Mouse (Mus musculus) erythroblast, adult 5-6 weeks (primary cell): ENCODE measurements around the gene Dusp3. TPM values are rescaled to one million over a fixed set of nuclear protein-coding genes. Genes with fewer than 3 reads are reported as not detected.

Experiments
- ATAC-seq: replicated peaks from 2 replicates; pipeline ENCODE4 v1.8.0; 2016; ENCODE audit warnings: moderate number of reproducible peaks, mild to moderate bottlenecking, moderate TSS enrichment, inconsistent platforms; ENCODE audit not compliant: poor library complexity, low FRiP score, severe bottlenecking
- total RNA-seq, 2 experiments: library from RNA; stranded (forward) in 1 of 2; stranded (reverse) in 1 of 2; fragments of 150-400 nt in 1 of 2; fragments of 200-764, 138-1000 nt in 1 of 2; gene quantifications; 2 replicates each; pipeline versions ENCODE4 v1.2.3 to v1.2.4; 2015 to 2017; ENCODE audit warnings: low replicate concordance in 2 of 2

Dusp3 gene
- total RNA-seq, 2 experiments from 2014 or later, result 1.5 to 5.0 TPM

GRCm38 (mm10) chr11:101952541-101953341 is 34.1 kb downstream of the Dusp3 start:
- no peak for ATAC-seq

- no peak for ATAC-seq
Observed at GRCm38 (mm10) chr11:101950021-101950420, 36.8 kb downstream of the Dusp3 start.

GRCm38 (mm10) chr11:101946525-101946924 is 40.3 kb downstream of the Dusp3 start:
- ATAC-seq, result no peak

GRCm38 (mm10) chr11:101943055-101943454 is 43.8 kb downstream of the Dusp3 start:
- no peak for ATAC-seq

GRCm38 (mm10) chr11:101937108-101937507 is 49.7 kb downstream of the Dusp3 start:
- no peak for ATAC-seq

GRCm38 (mm10) chr11:101936421-101936820 is 50.4 kb downstream of the Dusp3 start:
- ATAC-seq, result no peak

- ATAC-seq, result no peak
Observed at GRCm38 (mm10) chr11:101935743-101936142, 51.1 kb downstream of the Dusp3 start.

GRCm38 (mm10) chr11:101931978-101932377 is 54.8 kb downstream of the Dusp3 start:
- no peak for ATAC-seq

DNA sequence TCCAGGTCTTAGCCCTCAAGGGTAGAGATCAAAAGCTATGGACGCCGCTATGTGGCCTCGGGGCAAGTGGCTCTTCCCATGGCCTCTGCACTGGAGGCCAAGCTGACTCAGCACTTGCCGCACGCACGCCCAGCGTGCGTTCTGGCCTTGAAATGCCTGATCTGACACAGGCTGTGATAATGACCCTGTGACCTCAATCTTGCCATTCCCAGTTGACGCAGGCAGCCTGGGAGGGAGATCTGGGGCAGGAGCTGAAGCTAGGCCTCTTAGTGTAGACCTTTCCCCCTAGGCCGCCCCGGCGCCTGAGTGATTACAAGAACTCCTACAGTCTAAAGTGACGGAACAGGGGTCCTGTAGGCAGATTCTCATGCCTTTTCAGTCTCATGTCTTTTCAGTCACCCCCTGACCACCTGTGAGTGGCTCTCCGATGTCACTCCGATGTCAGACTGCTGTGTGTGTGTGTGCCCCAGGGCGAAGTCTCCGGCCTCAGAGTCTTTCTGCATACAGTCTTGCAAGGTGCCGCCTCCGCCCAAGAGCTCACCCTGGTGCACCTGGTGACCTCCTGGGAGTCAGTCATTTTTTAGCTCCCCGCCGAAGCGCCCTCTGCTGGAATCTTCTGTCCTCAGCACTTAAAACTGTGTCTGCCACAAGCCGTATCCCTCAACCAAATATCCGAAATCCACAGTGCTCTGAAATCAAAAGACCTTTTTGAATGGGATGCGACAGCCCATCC is 58.6 kb downstream of the Dusp3 start:
- ATAC-seq, result no peak

DNA sequence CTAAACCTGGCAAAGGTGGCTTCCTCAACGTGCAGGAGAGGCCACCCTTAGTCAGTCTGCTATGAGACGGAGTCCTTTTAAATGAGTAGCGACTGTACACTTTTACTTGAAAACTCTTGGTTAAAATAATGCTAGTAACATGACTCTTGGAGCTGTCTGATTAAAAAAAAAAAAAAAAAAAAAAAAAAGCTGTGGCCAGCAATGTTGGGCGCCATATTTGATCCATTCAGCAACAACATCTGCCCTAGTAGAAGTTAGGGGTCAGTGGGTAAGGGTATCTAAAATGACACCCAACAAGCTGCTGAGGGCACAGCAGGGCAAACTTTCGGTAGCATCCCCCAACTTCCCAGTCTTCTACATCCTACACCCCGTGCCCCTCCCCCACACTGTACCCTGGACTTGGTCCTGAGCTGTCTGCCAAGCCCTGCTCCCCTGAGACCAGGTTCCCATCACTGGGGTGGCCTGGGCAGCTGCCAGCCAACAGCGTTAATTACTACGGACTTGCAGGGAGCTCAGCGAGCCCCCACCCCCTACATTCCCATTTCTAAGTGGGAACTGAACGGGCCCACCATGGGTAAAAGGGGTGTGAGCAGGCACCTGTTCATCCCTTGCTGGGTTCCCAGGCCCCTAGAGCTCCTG is 59.7 kb downstream of the Dusp3 start:
- no peak for ATAC-seq

- no peak for ATAC-seq
Observed at GRCm38 (mm10) chr11:101925636-101926035, 61.2 kb downstream of the Dusp3 start.

DNA sequence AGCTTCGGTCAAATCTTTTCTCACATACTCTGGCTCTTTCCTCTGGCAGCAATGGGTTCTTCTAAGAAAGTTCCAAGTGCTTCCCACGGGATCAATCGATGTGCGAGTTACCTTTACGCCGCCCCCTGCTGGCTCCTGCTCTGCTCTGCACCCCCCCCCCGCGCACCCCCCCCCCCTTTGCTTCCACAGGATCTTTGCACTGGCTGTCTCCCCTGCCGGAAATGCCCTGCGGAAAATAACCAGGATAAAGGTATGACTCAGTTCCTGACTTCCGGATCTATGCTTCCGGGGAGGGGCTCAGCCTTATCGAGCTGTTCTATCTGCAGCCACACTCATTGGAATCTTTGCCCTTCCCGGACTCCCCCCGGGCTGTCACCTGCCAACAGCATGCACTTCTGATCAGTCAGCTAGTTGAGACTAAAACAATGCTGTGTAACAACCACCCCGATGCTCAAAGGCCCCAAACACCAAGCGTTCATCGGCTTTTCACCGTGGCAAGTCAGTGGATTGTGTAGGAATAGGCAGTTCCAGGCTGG is 62.3 kb downstream of the Dusp3 start:
- ATAC-seq, result no peak

DNA sequence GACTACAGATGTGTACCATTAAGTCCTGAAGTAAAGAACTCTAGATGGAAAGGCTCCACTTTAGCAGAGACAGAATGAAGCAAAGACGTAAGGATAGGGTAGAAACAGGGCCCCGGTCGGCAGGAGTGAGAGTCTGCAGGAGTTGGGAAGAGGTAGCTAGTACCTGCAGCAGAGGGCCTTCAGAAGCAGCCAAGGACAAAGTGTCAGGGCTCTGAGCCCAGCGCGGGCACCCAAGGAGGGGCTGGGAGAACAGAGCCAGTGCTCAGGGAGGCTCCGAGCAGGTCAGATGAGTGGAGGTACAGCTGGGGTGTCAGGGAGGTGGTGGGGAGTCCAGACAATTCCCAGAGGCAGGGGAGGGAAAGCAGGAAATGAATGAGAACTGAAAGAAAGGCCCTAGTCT is 62.8 kb downstream of the Dusp3 start:
- ATAC-seq, result no peak

- no peak for ATAC-seq
Observed at GRCm38 (mm10) chr11:101921361-101921952, 65.4 kb downstream of the Dusp3 start.

Other genes with a start within 250 kb of the Dusp3 start
- gene Etv4, start 201.6 kb downstream of the Dusp3 start, total RNA-seq (2015; ENCODE audit: low replicate concordance), result not detected in 2 replicates
- gene Etv4, start 201.6 kb downstream of the Dusp3 start, total RNA-seq (2017; ENCODE audit: low replicate concordance), result not detected in 2 replicates
- not detected in 2 replicates for gene Meox1, start 92.6 kb downstream of the Dusp3 start, total RNA-seq (2015; ENCODE audit: low replicate concordance)
- not detected in 2 replicates for gene Meox1, start 92.6 kb downstream of the Dusp3 start, total RNA-seq (2017; ENCODE audit: low replicate concordance)
- not detected in 2 replicates for gene Sost, start 20.0 kb downstream of the Dusp3 start, total RNA-seq (2015; ENCODE audit: low replicate concordance)
- gene Sost, start 20.0 kb downstream of the Dusp3 start, total RNA-seq (2017; ENCODE audit: low replicate concordance), result not detected in 2 replicates
- gene Cfap97d1, start 2.7 kb downstream of the Dusp3 start, total RNA-seq (2015; ENCODE audit: low replicate concordance), result not detected in 2 replicates
- not detected in 2 replicates for gene Cfap97d1, start 2.7 kb downstream of the Dusp3 start, total RNA-seq (2017; ENCODE audit: low replicate concordance)
- 0.84 TPM in 1 of 2 replicates, not detected in the other for gene Mpp3, start 41.4 kb upstream of the Dusp3 start, total RNA-seq (2015; ENCODE audit: low replicate concordance)
- 0.14 TPM in 1 of 2 replicates, not detected in the other for gene Mpp3, start 41.4 kb upstream of the Dusp3 start, total RNA-seq (2017; ENCODE audit: low replicate concordance)
- gene Cd300lg, start 54.5 kb upstream of the Dusp3 start, total RNA-seq (2015; ENCODE audit: low replicate concordance), result 2.1 and 7.1 TPM in 2 replicates
- 0.42 and 0.77 TPM in 2 replicates for gene Cd300lg, start 54.5 kb upstream of the Dusp3 start, total RNA-seq (2017; ENCODE audit: low replicate concordance)
- 7.7 and 12.7 TPM in 2 replicates for gene Mpp2, start 101.5 kb upstream of the Dusp3 start, total RNA-seq (2015; ENCODE audit: low replicate concordance)
- 14.2 and 20.6 TPM in 2 replicates for gene Mpp2, start 101.5 kb upstream of the Dusp3 start, total RNA-seq (2017; ENCODE audit: low replicate concordance)
- not detected in 2 replicates for gene Ppy, start 114.3 kb upstream of the Dusp3 start, total RNA-seq (2015; ENCODE audit: low replicate concordance)
- gene Ppy, start 114.3 kb upstream of the Dusp3 start, total RNA-seq (2017; ENCODE audit: low replicate concordance), result not detected in 2 replicates
- not detected in 2 replicates for gene Pyy, start 120.8 kb upstream of the Dusp3 start, total RNA-seq (2015; ENCODE audit: low replicate concordance)
- gene Pyy, start 120.8 kb upstream of the Dusp3 start, total RNA-seq (2017; ENCODE audit: low replicate concordance), result not detected in 2 replicates
- not detected in 2 replicates for gene Nags, start 158.5 kb upstream of the Dusp3 start, total RNA-seq (2015; ENCODE audit: low replicate concordance)
- gene Nags, start 158.5 kb upstream of the Dusp3 start, total RNA-seq (2017; ENCODE audit: low replicate concordance), result 0.43 and 1.5 TPM in 2 replicates
- 0.96 and 3.8 TPM in 2 replicates for gene Tmem101, start 169.4 kb upstream of the Dusp3 start, total RNA-seq (2015; ENCODE audit: low replicate concordance)
- 3.1 and 4.0 TPM in 2 replicates for gene Tmem101, start 169.4 kb upstream of the Dusp3 start, total RNA-seq (2017; ENCODE audit: low replicate concordance)
- 48.3 and 48.8 TPM in 2 replicates for gene Lsm12, start 198.3 kb upstream of the Dusp3 start, total RNA-seq (2015; ENCODE audit: low replicate concordance)
- gene Lsm12, start 198.3 kb upstream of the Dusp3 start, total RNA-seq (2017; ENCODE audit: low replicate concordance), result 22.7 and 28.8 TPM in 2 replicates
- gene G6pc3, start 202.6 kb upstream of the Dusp3 start, total RNA-seq (2015; ENCODE audit: low replicate concordance), result 16.3 and 21.7 TPM in 2 replicates
- gene G6pc3, start 202.6 kb upstream of the Dusp3 start, total RNA-seq (2017; ENCODE audit: low replicate concordance), result 4.7 and 9.8 TPM in 2 replicates
- 3.7 and 10.2 TPM in 2 replicates for gene Hdac5, start 243.2 kb upstream of the Dusp3 start, total RNA-seq (2015; ENCODE audit: low replicate concordance)
- 13.3 and 17.3 TPM in 2 replicates for gene Hdac5, start 243.2 kb upstream of the Dusp3 start, total RNA-seq (2017; ENCODE audit: low replicate concordance)